Mouse (Mus musculus) brain, embryonic 14.5 days (tissue): ENCODE data around the gene Sub1.

Experiments
- CTCF ChIP-seq: fragments of 200-500 bp; IDR thresholded peaks from 2 replicates; pipeline ENCODE4 v1.5.1; 2012; ENCODE audit warnings: inconsistent platforms, mild to moderate bottlenecking, moderate library complexity, borderline replicate concordance; ENCODE audit not compliant: insufficient read depth, insufficient read length; ENCODE audit errors: extremely low read depth
- POLR2A ChIP-seq: fragments of 200-500 bp; IDR thresholded peaks from 2 replicates; pipeline ENCODE4 v1.6.1; 2012; ENCODE audit warnings: mild to moderate bottlenecking, inconsistent platforms, borderline replicate concordance; ENCODE audit not compliant: poor library complexity, insufficient read depth, insufficient read length, severe bottlenecking; ENCODE audit errors: extremely low read depth

GRCm38 (mm10) chr15:12027807-12028206, 31.0 kb upstream of the Sub1 start:
- TF ChIP-seq POLR2A = no peak
- TF ChIP-seq CTCF = no peak
